Mouse (Mus musculus) adrenal gland, postnatal 25 days (tissue): ENCODE results near the gene Gm4353. TPM values are rescaled to one million over a fixed set of nuclear protein-coding genes. Genes with fewer than 3 reads are reported as not detected.
A peak's percentile ranks its signal among the peaks of the same experiment; 100 is the strongest.

Experiments
- DNase-seq: peaks from one replicate; pipeline ENCODE4 v3.0.0; 2021; ENCODE audit warnings: mixed read lengths
- total RNA-seq: library from RNA; stranded (reverse); gene quantifications from 2 replicates; pipeline ENCODE4 v1.2.3, GENCODE M21; 2021

The Gm4353 gene
- total RNA-seq, 1 experiment from 2014 or later = 4.2 TPM

GRCm38 (mm10) chr7:116040470-116041019 is 43.9 kb downstream of the Gm4353 start:
- DNase-seq = no peak

GRCm38 (mm10) chr7:116039538-116040466 is 44.6 kb downstream of the Gm4353 start:
- DNase-seq = peak; percentile 84

DNA sequence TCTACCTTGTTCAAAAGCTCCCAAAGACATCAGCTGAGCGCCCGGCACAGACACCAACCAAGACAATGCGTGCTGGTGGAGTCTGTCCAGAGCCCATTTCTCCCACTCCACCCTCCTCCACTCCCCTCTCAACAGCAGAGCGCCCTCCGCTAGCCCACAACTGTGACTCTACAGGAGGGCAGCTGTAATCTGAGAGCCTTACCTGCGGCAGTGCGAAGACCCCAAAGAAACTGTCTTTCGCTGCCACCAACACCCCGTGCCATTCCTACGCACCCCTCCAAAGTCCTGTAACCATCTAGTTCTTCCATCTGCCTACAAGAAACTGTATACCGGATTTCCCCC is 45.3 kb downstream of the Gm4353 start, which contains the start of gene 1110004F10Rik:
Gene 1110004F10Rik (plus strand): TSS at position 202 of the 342 bp plus-strand sequence.
- DNase-seq = no peak

DNA sequence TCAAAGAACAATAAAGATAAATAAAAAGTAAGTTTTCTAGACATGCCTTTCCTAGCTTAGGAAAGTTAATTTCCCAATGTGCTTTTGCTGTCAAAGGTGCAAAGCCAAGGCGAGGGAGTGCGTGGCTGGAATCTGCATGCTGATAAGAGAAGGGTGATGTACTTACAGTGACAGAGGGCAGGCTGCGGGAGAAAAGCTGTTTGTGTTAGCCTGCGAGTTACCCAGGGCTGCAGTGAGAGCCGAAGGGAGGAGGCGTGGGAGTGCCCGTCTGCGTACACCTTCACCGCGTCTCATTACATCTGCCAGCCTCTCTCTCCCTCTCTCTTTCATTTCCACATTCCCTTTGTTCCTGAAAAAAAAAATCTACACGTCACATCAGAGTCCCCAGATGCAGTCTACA is 45.9 kb downstream of the Gm4353 start, which contains the start of gene Sox6:
Gene Sox6 (minus strand): TSS at position 286 of the 400 bp plus-strand sequence.
- DNase-seq = peak; percentile 15

GRCm38 (mm10) chr7:116038024-116038423 is 46.4 kb downstream of the Gm4353 start:
- DNase-seq = no peak

- no peak for DNase-seq
Measured at GRCm38 (mm10) chr7:116036591-116037555, 47.6 kb downstream of the Gm4353 start.

GRCm38 (mm10) chr7:116035504-116035903 is 48.9 kb downstream of the Gm4353 start:
- no peak for DNase-seq

DNA sequence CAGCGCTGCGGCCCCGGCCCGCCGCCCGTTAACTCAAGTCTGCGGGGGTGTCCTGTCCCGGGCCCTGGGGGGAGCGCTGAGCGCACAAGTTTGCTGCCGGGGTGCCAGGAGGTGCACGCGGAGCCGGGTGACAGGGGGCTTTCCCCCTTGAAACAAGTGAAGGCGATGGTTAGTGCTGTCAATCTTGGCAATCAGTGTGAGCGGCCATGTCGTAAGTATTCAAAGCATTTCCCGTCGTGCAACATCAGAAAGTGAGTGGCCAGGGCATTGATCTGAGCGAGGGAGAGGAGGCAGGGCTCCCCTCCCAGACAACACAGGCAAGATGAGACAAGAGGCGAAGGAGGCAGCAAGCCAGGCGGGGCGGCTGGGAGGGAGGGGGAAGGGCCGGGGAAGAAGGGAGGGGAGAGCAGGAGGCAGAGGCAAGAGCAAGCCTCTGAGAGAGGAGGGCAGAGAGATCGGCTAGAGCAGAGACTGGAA is 50.1 kb downstream of the Gm4353 start:
- DNase-seq = peak; percentile 55

DNA sequence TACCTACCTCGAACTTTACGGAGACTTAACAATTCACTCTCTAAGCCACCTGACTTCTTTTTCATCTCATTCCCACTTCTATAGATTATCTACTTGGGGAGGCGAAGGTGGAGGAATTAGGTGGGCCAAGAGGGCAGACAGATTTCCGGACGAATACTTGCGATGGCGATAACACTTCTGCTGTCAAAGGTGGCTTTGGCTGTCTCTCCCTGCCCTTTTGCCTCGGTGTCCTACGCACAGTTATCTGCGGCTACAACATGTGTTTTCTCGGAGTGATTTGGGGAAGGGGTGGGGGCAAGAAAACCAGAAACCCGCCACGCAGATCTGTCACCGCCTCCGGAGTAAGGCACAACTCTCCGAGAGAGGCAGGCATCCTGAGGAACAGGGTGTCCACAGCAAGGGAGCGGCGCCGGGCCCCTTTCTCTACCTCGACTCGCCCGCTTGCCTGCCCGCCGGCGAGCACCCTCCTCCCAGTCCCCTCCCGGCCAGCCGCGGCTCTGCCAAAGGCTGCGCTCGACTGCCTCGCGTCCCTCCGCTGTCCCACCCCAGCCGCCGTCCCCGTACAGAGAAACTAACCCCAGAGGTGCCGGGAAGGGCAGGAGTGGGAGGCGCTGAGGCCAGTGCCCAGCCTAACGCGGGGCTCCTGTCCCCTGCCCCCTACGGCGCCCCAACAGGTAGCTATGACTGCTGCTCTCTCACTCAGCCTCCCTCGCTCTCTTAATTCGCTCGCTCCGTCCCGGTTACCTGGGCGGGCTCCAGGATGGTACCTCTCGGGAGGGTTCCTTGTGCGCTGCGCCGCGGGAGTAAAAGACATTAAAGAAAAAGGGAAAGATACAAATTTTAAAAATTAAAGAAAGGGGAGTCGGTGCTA is 50.8 kb downstream of the Gm4353 start:
- DNase-seq = peak; percentile 64

Other genes starting within 250 kb of the Gm4353 start
- gene Sox6, start 45.8 kb downstream of the Gm4353 start, total RNA-seq = 10.9 and 16.0 TPM in 2 replicates
- gene 1110004F10Rik, start 45.2 kb downstream of the Gm4353 start, total RNA-seq = 109 and 115 TPM in 2 replicates
- gene Plekha7, start 223.7 kb upstream of the Gm4353 start, total RNA-seq = 16.9 and 28.0 TPM in 2 replicates
- gene Rps13, start 249.6 kb upstream of the Gm4353 start, total RNA-seq = 351 and 444 TPM in 2 replicates